Mouse (Mus musculus) stomach, postnatal 0 days (tissue): ENCODE results near the gene BC048403. TPM values are rescaled to one million over a fixed set of nuclear protein-coding genes. Genes with fewer than 3 reads are reported as not detected.

ENCODE experiments used
- ATAC-seq: fragments of 200-750 bp; cut with Nextera tagmentation; 2 replicates; pipeline ENCODE4 v1.8.0; 2017; ENCODE audit not compliant: low FRiP score, low TSS enrichment
- DNase-seq: peaks from one replicate; pipeline ENCODE4 v3.0.0-alpha.2; 2016; ENCODE audit warnings: low spot score
- H3K27ac ChIP-seq: fragments of 300-500 bp; sonication (generic); replicated peaks from 2 replicates; pipeline ENCODE4 v1.5.1; 2014; ENCODE audit warnings: mild to moderate bottlenecking, control low read depth
- H3K27me3 ChIP-seq: fragments of 300-500 bp; sonication (generic); 2 replicates; pipeline ENCODE4 v1.6.1; 2014; ENCODE audit warnings: low read length; ENCODE audit not compliant: control insufficient read depth, insufficient read depth
- H3K36me3 ChIP-seq: fragments of 300-500 bp; sonication (generic); 2 replicates; pipeline ENCODE4 v1.6.1; 2014; ENCODE audit warnings: low read length, mixed read lengths; ENCODE audit not compliant: control insufficient read depth, insufficient read depth
- H3K4me1 ChIP-seq: fragments of 300-500 bp; sonication (generic); replicated peaks from 2 replicates; pipeline ENCODE4 v1.6.1; 2014; ENCODE audit warnings: antibody characterized with exemption; ENCODE audit not compliant: control insufficient read depth, insufficient read depth
- H3K4me2 ChIP-seq: fragments of 300-500 bp; sonication (generic); replicated peaks from 2 replicates; pipeline ENCODE4 v1.6.1; 2014; ENCODE audit warnings: low read depth, mild to moderate bottlenecking, control low read depth, moderate library complexity
- H3K4me3 ChIP-seq: fragments of 300-500 bp; sonication (generic); 2 replicates; pipeline ENCODE4 v1.5.1; 2014; ENCODE audit warnings: low read depth, low read length, control low read depth
- H3K9ac ChIP-seq: fragments of 300-500 bp; sonication (generic); 2 replicates; pipeline ENCODE4 v1.6.1; 2014; ENCODE audit warnings: mild to moderate bottlenecking, low read length, control low read depth, mixed read lengths
- H3K9me3 ChIP-seq: fragments of 300-500 bp; sonication (generic); 2 replicates; pipeline ENCODE4 v1.6.1; 2016; ENCODE audit warnings: low read length; ENCODE audit not compliant: control insufficient read depth
- CTCF ChIP-seq: IDR thresholded peaks from 2 replicates; pipeline ENCODE4 v1.5.1; 2016; ENCODE audit warnings: antibody characterized with exemption, low read depth, mild to moderate bottlenecking, moderate library complexity
- EP300 ChIP-seq: optimal IDR thresholded peaks from 2 replicates; pipeline ENCODE3; 2016; ENCODE audit warnings: antibody characterized with exemption
- WGBS: fragments of 180-500 bp; shearing (Covaris S2); extraction: QIAGEN DNeasy Blood & Tissue Kit; methylation state at CpG from one replicate; pipeline ENCODE4 v1.1.7; 2014; 5-methylcytosine and 5-hydroxymethylcytosine counted together
- polyA plus RNA-seq: library from polyadenylated mRNA; unstranded; fragments of >200 nt; fragmentation: Nextera tagmentation; extraction: Ambion mirVana; gene quantifications from 2 replicates; pipeline ENCODE4 v1.2.1, GENCODE M21; 2015

Gene BC048403
- polyA plus RNA-seq, 1 experiment from 2014 or later = 2.4 TPM

- no peak overlapping the region for H3K9ac ChIP-seq
- H3K27ac ChIP-seq = no peak overlapping the region
- H3K4me1 ChIP-seq = no peaks in the 10 kb centered on the region
- H3K36me3 ChIP-seq = no peaks in the 10 kb centered on the region
- H3K9me3 ChIP-seq = no peaks in the 10 kb centered on the region
- 47% methylated on average over 20 of the region's 20 CpGs for WGBS
- ATAC-seq (peak; percentile 78; the same call in 1 of the 2 replicates), DNase-seq (peak; percentile 65)
- H3K4me3 ChIP-seq = no peak overlapping the region
- peak overlapping the region; percentile 38 for H3K4me2 ChIP-seq
- no peaks in the 10 kb centered on the region for H3K27me3 ChIP-seq
- TF ChIP-seq EP300 (no peak), CTCF (peak; percentile 69)
Observed at GRCm38 (mm10) chr10:121770624-121771577, 31.2 kb downstream of the BC048403 start.

- no peak overlapping the region for H3K4me2 ChIP-seq
- H3K4me1 ChIP-seq = no peaks in the 10 kb centered on the region
- DNase-seq (no peak), ATAC-seq (no peak)
- no peaks in the 10 kb centered on the region for H3K9me3 ChIP-seq
- H3K4me3 ChIP-seq = no peak overlapping the region
- no peak for TF ChIP-seq EP300
- TF ChIP-seq CTCF = no peak
- 70% methylated on average over 4 of the region's 4 CpGs for WGBS
- H3K27me3 ChIP-seq = no peaks in the 10 kb centered on the region
- no peak overlapping the region for H3K9ac ChIP-seq
- H3K36me3 ChIP-seq = no peaks in the 10 kb centered on the region
- H3K27ac ChIP-seq = no peak overlapping the region
Observed at GRCm38 (mm10) chr10:121773813-121774212, 34.1 kb downstream of the BC048403 start.

- no peak for ATAC-seq
- no peak for TF ChIP-seq CTCF
- no peak for TF ChIP-seq EP300
- Histone ChIP-seq H3K27ac (no peak overlapping the region), H3K27me3 (no peaks in the 10 kb centered on the region), H3K4me2 (no peak overlapping the region), H3K9ac (no peak overlapping the region), H3K36me3 (no peaks in the 10 kb centered on the region), H3K4me1 (no peaks in the 10 kb centered on the region), H3K9me3 (no peaks in the 10 kb centered on the region), H3K4me3 (no peak overlapping the region)
- WGBS = 64% methylated on average over 3 of the region's 3 CpGs
- no peak for DNase-seq
Observed at GRCm38 (mm10) chr10:121775990-121776389, 36.3 kb downstream of the BC048403 start.

GRCm38 (mm10) chr10:121781159-121781558 lies 41.4 kb downstream of the BC048403 start:
- DNase-seq (peak; percentile 37), ATAC-seq (peak; percentile 54)
- H3K9me3 ChIP-seq = no peaks in the 10 kb centered on the region
- H3K27ac ChIP-seq = no peak overlapping the region
- no peak overlapping the region for H3K9ac ChIP-seq
- H3K4me2 ChIP-seq = no peak overlapping the region
- no peak for TF ChIP-seq EP300
- no peak for TF ChIP-seq CTCF
- H3K36me3 ChIP-seq = 0 out of 2 replicates have a peak, but pooled peaks cover 5% of the 10 kb centered on the region
- H3K27me3 ChIP-seq = no peaks in the 10 kb centered on the region
- H3K4me1 ChIP-seq = no peaks in the 10 kb centered on the region
- no peak overlapping the region for H3K4me3 ChIP-seq
- WGBS = 44% methylated on average over 14 of the region's 14 CpGs

GRCm38 (mm10) chr10:121788536-121788935 lies 48.8 kb downstream of the BC048403 start:
- Histone ChIP-seq H3K4me2 (no peak overlapping the region), H3K4me3 (no peak overlapping the region), H3K4me1 (no peaks in the 10 kb centered on the region), H3K9me3 (no peaks in the 10 kb centered on the region), H3K27me3 (no peaks in the 10 kb centered on the region), H3K27ac (no peak overlapping the region), H3K9ac (no peak overlapping the region), H3K36me3 (0 out of 2 replicates have a peak, but pooled peaks cover 5% of the 10 kb centered on the region)
- ATAC-seq (no peak), DNase-seq (no peak)
- TF ChIP-seq CTCF (no peak), EP300 (no peak)
- WGBS = 63% methylated on average over 3 of the region's 3 CpGs

GRCm38 (mm10) chr10:121790078-121790477 lies 50.3 kb downstream of the BC048403 start:
- no peaks in the 10 kb centered on the region for H3K4me1 ChIP-seq
- no peak overlapping the region for H3K4me3 ChIP-seq
- ATAC-seq (no peak), DNase-seq (no peak)
- 81% methylated on average over 6 of the region's 6 CpGs for WGBS
- H3K9me3 ChIP-seq = no peaks in the 10 kb centered on the region
- no peak overlapping the region for H3K27ac ChIP-seq
- H3K36me3 ChIP-seq = 0 out of 2 replicates have a peak, but pooled peaks cover 2% of the 10 kb centered on the region
- no peak overlapping the region for H3K9ac ChIP-seq
- TF ChIP-seq EP300 = no peak
- no peak for TF ChIP-seq CTCF
- no peaks in the 10 kb centered on the region for H3K27me3 ChIP-seq
- H3K4me2 ChIP-seq = no peak overlapping the region
